Mouse (Mus musculus) kidney, adult 2 months (tissue): ENCODE results near the gene Col5a1.

Source experiments
- CTCF ChIP-seq: fragments of 200-500 bp; conservative IDR thresholded peaks from 2 replicates; pipeline ENCODE4 v1.5.1; 2011; ENCODE audit warnings: low read depth, mild to moderate bottlenecking, control low read depth, low read length, moderate library complexity, mixed read lengths; ENCODE audit not compliant: insufficient read depth, insufficient read length
- POLR2A ChIP-seq: fragments of 200-500 bp; IDR thresholded peaks from one replicate; pipeline ENCODE4 v1.6.1; 2011; ENCODE audit warnings: low read depth, low read length, control low read depth

DNA sequence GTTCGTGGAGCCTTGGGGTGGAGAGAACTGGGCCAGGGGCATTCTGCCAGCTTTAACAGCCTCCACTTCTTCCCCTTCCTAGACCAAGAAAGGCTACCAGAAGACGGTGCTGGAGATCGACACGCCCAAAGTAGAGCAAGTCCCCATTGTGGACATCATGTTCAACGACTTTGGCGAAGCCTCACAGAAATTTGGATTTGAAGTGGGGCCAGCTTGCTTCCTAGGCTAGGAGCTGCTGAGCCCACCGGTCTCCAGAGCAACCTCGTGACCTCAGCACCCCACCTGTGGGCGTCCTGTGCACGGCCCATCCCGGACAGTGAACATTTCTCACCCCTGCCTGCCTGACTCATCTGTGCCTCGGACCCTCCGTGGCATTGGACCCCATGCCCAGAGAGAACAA is 150.6 kb downstream of the Col5a1 start:
- TF ChIP-seq CTCF (no peak), POLR2A (no peak)
